Mouse (Mus musculus) hematopoietic stem cell, adult 5-6 weeks (primary cell): ENCODE results near the gene Odf3b. TPM values are rescaled to one million over a fixed set of nuclear protein-coding genes. Genes with fewer than 3 reads are reported as not detected.
A peak's percentile ranks its signal among the peaks of the same experiment; 100 is the strongest.

Experiments used
- ATAC-seq, 2 experiments: fragments of 125-278 bp in 1 of 2; replicated peaks in 1 of 2; 2 replicates each; pipeline ENCODE4 v1.8.0; 2016 to 2017; ENCODE audit warnings: inconsistent platforms in 2 of 2, mild to moderate bottlenecking in 2 of 2, moderate number of reproducible peaks in 2 of 2, low read depth in 1 of 2, moderate TSS enrichment in 1 of 2; ENCODE audit not compliant: low FRiP score in 2 of 2, poor library complexity in 2 of 2, severe bottlenecking in 2 of 2, insufficient read depth in 1 of 2, low TSS enrichment in 1 of 2
- total RNA-seq: library from RNA; stranded (forward); fragments of 172-1452, 232-1000 nt; gene quantifications from 2 replicates; pipeline ENCODE4 v1.2.3, GENCODE M21; 2017

Gene Odf3b
- 11.7 and 21.6 TPM in 2 replicates for total RNA-seq

- peak; percentile 61 to 74 for ATAC-seq
Measured at GRCm38 (mm10) chr15:89378831-89379401, at the start of gene Odf3b. Odf3b (minus strand) TSS chr15:89379282.

GRCm38 (mm10) chr15:89428136-89428790, 49.2 kb upstream of the Odf3b start:
- ATAC-seq: no peak

- ATAC-seq: no peak
Measured at GRCm38 (mm10) chr15:89426716-89427115, 47.6 kb upstream of the Odf3b start.

- ATAC-seq: no peak
Measured at GRCm38 (mm10) chr15:89425711-89426121, 46.6 kb upstream of the Odf3b start, which contains the start of gene Cpt1b. Cpt1b (minus strand) TSS chr15:89425863.

- ATAC-seq: no peak
Measured at GRCm38 (mm10) chr15:89424621-89425020, 45.5 kb upstream of the Odf3b start.

- ATAC-seq: no peak
Measured at GRCm38 (mm10) chr15:89421938-89422337, 42.9 kb upstream of the Odf3b start.

GRCm38 (mm10) chr15:89415282-89415681, 36.2 kb upstream of the Odf3b start:
- no peak for ATAC-seq

GRCm38 (mm10) chr15:89410118-89410517, 31.0 kb upstream of the Odf3b start, which contains the start of gene Syce3:
Syce3 (minus strand) TSS chr15:89410503.
- ATAC-seq: no peak

GRCm38 (mm10) chr15:89406691-89407090, 27.6 kb upstream of the Odf3b start:
- no peak for ATAC-seq

- no peak for ATAC-seq
Measured at GRCm38 (mm10) chr15:89404831-89405623, 25.9 kb upstream of the Odf3b start.

GRCm38 (mm10) chr15:89402471-89402870, 23.4 kb upstream of the Odf3b start:
- no peak for ATAC-seq

- ATAC-seq: no peak
Measured at GRCm38 (mm10) chr15:89399716-89400115, 20.6 kb upstream of the Odf3b start.

GRCm38 (mm10) chr15:89398146-89398545, 19.1 kb upstream of the Odf3b start:
- no peak for ATAC-seq

- no peak for ATAC-seq
Measured at GRCm38 (mm10) chr15:89396883-89397282, 17.8 kb upstream of the Odf3b start.

GRCm38 (mm10) chr15:89390081-89390480, 11.0 kb upstream of the Odf3b start:
- no peak for ATAC-seq

- peak; percentile 57 to 74 for ATAC-seq
Measured at GRCm38 (mm10) chr15:89387127-89387526, 8.0 kb upstream of the Odf3b start.

GRCm38 (mm10) chr15:89384617-89385016, 5.5 kb upstream of the Odf3b start, which contains the start of gene Klhdc7b:
Klhdc7b (plus strand) TSS chr15:89384917.
- no peak for ATAC-seq

GRCm38 (mm10) chr15:89379429-89379828, 347 bp upstream of the Odf3b start:
- peak in 1 of 2 experiments; percentile 41; a peak in 2 of 4 replicates for ATAC-seq
